Comparison of ENCODE assay signal across 12 mouse cellular contexts in the genomic region with DNA sequence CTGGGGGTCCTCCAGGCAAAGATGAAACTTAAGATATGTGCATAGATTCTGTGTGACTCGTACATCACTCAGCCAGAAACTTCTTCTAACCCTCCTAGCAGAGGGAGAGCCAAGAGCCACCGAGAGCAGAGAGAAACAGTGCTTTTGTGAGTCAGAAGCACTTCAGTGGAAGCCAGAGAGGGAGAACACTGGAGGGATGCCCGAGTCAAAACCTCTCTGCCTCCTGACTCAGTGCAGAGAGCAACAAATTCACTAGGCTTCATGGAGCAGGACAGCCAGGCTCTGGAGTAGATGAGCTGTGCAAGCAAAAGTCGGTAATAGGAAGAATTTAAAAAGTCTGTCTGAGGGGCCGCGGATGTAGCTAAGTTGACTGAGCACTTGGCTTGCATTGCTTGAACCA.
DNase-seq lines count a peak whose midpoint lies in the region; ATAC-seq and TF ChIP-seq lines count a peak whose summit lies in the region.
"Had no signal": no experiment of that assay in that cellular context is flagged by ENCODE, and none has a peak within 500 bp of the region (broad histone marks: within the 10 kb centered on the region; RNA-seq: fewer than 3 reads in every experiment).

No protein-coding gene starts in this region.

- H3K9ac ChIP-seq in midbrain, postnatal 0 days (replicated peaks; ENCODE audit: low read length, poor library complexity, severe bottlenecking) = no peak overlapping the region
- H3K9ac ChIP-seq in midbrain, embryonic 11.5 days (ENCODE audit: low read length) = no peak overlapping the region
- H3K9ac ChIP-seq: embryonic facial prominence, embryonic 15.5 days; liver, embryonic 14.5 days had no signal

- no peak overlapping the region for H3K4me2 ChIP-seq in midbrain, postnatal 0 days (ENCODE audit: low read depth, low read length, poor library complexity, severe bottlenecking)
- H3K4me2 ChIP-seq in midbrain, embryonic 11.5 days = no peak overlapping the region
- H3K4me2 ChIP-seq: embryonic facial prominence, embryonic 15.5 days had no signal

- 56% methylated on average over 6 of the region's 6 CpGs for WGBS in midbrain, postnatal 0 days
- WGBS in midbrain, embryonic 11.5 days = 71% methylated on average over 6 of the region's 6 CpGs
- 71% methylated on average over 6 of the region's 6 CpGs for WGBS in limb, embryonic 10.5 days

- H3K4me3 ChIP-seq in midbrain, postnatal 0 days (ENCODE audit: low read depth, low read length) = no peak overlapping the region
- H3K4me3 ChIP-seq in midbrain, embryonic 11.5 days (ENCODE audit: low read depth, low read length) = no peak overlapping the region
- no peak overlapping the region for H3K4me3 ChIP-seq in limb, embryonic 10.5 days
- H3K4me3 ChIP-seq: embryonic facial prominence, embryonic 15.5 days; myocyte had no signal

- no peaks in the 10 kb centered on the region for H3K36me3 ChIP-seq in midbrain, postnatal 0 days (ENCODE audit: insufficient read depth, low read length)
- H3K36me3 ChIP-seq in midbrain, embryonic 11.5 days (ENCODE audit: control insufficient read depth, insufficient read depth, low read length) = no peaks in the 10 kb centered on the region
- H3K36me3 ChIP-seq in limb, embryonic 10.5 days = no peaks in the 10 kb centered on the region
- H3K36me3 ChIP-seq: embryonic facial prominence, embryonic 15.5 days had no signal

- H3K9me3 ChIP-seq in midbrain, postnatal 0 days (ENCODE audit: low read length) = no peaks in the 10 kb centered on the region
- H3K9me3 ChIP-seq in midbrain, embryonic 11.5 days (ENCODE audit: control insufficient read depth, low read length) = no peaks in the 10 kb centered on the region; the same call in 1 of the 2 replicates
- H3K9me3 ChIP-seq in limb, embryonic 10.5 days (replicated peaks) = no peaks in the 10 kb centered on the region
- H3K9me3 ChIP-seq: embryonic facial prominence, embryonic 15.5 days had no signal

- H3K27me3 ChIP-seq in midbrain, postnatal 0 days (ENCODE audit: insufficient read depth, low read length) = no peaks in the 10 kb centered on the region
- H3K27me3 ChIP-seq in midbrain, embryonic 11.5 days (ENCODE audit: control insufficient read depth, insufficient read depth, low read length) = no peaks in the 10 kb centered on the region
- no peaks in the 10 kb centered on the region for H3K27me3 ChIP-seq in limb, embryonic 10.5 days (ENCODE audit: low read depth, poor library complexity, severe bottlenecking)
- H3K27me3 ChIP-seq: embryonic facial prominence, embryonic 15.5 days had no signal

- H3K27ac ChIP-seq in midbrain, postnatal 0 days (ENCODE audit: low read depth, low read length) = no peak overlapping the region
- no peak overlapping the region for H3K27ac ChIP-seq in midbrain, embryonic 11.5 days (ENCODE audit: low read depth, low read length)
- peak overlapping the region; percentile 44; the same call in 1 of the 2 replicates for H3K27ac ChIP-seq in limb, embryonic 10.5 days
- H3K27ac ChIP-seq: embryonic facial prominence, embryonic 15.5 days; liver, embryonic 14.5 days had no signal

- no peak for DNase-seq in frontal cortex, postnatal 36 days (ENCODE audit: low spot score in 2 of 2)
- peak; percentile 26 for DNase-seq in midbrain, postnatal 0 days (ENCODE audit: low spot score)
- DNase-seq in midbrain, embryonic 11.5 days (ENCODE audit: low spot score, missing footprints) = no peak
- DNase-seq in fibroblast of lung, adult 2 months (ENCODE audit: low read depth) = peak; percentile 89
- DNase-seq in limb, embryonic 10.5 days (ENCODE audit: low spot score) = no peak
- DNase-seq in layer of hippocampus, adult 9-11 months = no peak
- no peak for DNase-seq in right cerebral cortex, adult 18-20 months
- DNase-seq: kidney, adult 11 months had no signal

- ATAC-seq in frontal cortex, adult (ENCODE audit: low TSS enrichment) = peak; percentile 50
- no peak for ATAC-seq in midbrain, postnatal 0 days (ENCODE audit: low FRiP score)
- ATAC-seq in midbrain, embryonic 11.5 days (ENCODE audit: low FRiP score) = no peak

- TF ChIP-seq CTCF in midbrain, postnatal 0 days (IDR thresholded peaks at IDR 0.05) = no peak

- H3K4me1 ChIP-seq in midbrain, postnatal 0 days (ENCODE audit: insufficient read depth, low read length) = no peaks in the 10 kb centered on the region
- no peaks in the 10 kb centered on the region for H3K4me1 ChIP-seq in midbrain, embryonic 11.5 days (ENCODE audit: control insufficient read depth, insufficient read depth, low read length)
- H3K4me1 ChIP-seq in limb, embryonic 10.5 days = peaks cover 24% of the 10 kb centered on the region
- H3K4me1 ChIP-seq: embryonic facial prominence, embryonic 15.5 days had no signal

Comparison
In these comparisons a context has a peak if more than half of its experiments do, and no peak if none do; other contexts are left out.
1. DNase-seq: peak in midbrain, postnatal 0 days (single experiment) and fibroblast of lung, adult 2 months (single experiment); none in frontal cortex, postnatal 36 days (0 of 2), midbrain, embryonic 11.5 days (single experiment), limb, embryonic 10.5 days (single experiment), layer of hippocampus, adult 9-11 months (single experiment) and right cerebral cortex, adult 18-20 months (single experiment).